Mouse (Mus musculus): ENCODE data around the gene D230025D16Rik.

GRCm38 (mm10) chr8:105253766-105254151 lies 28.8 kb downstream of the D230025D16Rik start:
- TF ChIP-seq CTCF (IDR thresholded peaks at IDR 0.05; ENCODE audit: low read depth), result no peak
- TF ChIP-seq EP300 (IDR thresholded peaks at IDR 0.05; ENCODE audit: low read depth), result no peak
